Mouse (Mus musculus) adrenal gland, postnatal 36 days (tissue): ENCODE measurements at regions not wholly inside any gene's neighbourhood (a gene's known extent, or its start where the extent isn't known, plus 50 kb on each side); places are given as distances from the start of the nearest gene placed in this dataset.

ENCODE experiments used
- DNase-seq, 2 experiments: peaks; one replicate each; pipeline ENCODE4 v3.0.0; 2021; ENCODE audit warnings: mixed read lengths in 1 of 2

GRCm38 (mm10) chr7:66490073-66490472, 62.8 kb upstream of the Aldh1a3 start:
- DNase-seq, result no peak

GRCm38 (mm10) chr7:66487751-66488150, 60.4 kb upstream of the Aldh1a3 start:
- DNase-seq, result no peak

- DNase-seq, result no peak
These were observed 53.1 kb upstream of the Aldh1a3 start for GRCm38 (mm10) chr7:66480446-66480845.

- DNase-seq, result no peak
These were observed 52.0 kb upstream of the Aldh1a3 start for GRCm38 (mm10) chr7:66479321-66479720.

GRCm38 (mm10) chr7:66478106-66478505, 50.8 kb upstream of the Aldh1a3 start:
- DNase-seq, result no peak

- DNase-seq, result peak; percentile 66 to 67
These were observed 50.2 kb upstream of the Aldh1a3 start for GRCm38 (mm10) chr7:66477475-66477874.
